In genomic region chr7:79738913-79739312, GRCm38 (mm10) we compare ENCODE assay signal across 11 mouse cellular contexts. TPM values are rescaled to one million over a fixed set of nuclear protein-coding genes. Genes with fewer than 3 reads are reported as not detected.
"Had no signal": no experiment of that assay in that cellular context is flagged by ENCODE, and none has a peak within 500 bp of the region (broad histone marks: within the 10 kb centered on the region; RNA-seq: fewer than 3 reads in every experiment).

No protein-coding gene starts in this region.

- DNase-seq: lung, adult 2 months; lung, postnatal 10 days; lung, postnatal 4 days; midbrain, embryonic 14.5 days; right cerebral cortex, postnatal 25 days; right cerebral cortex, postnatal 4 days; thymus, adult 2 months; thymus, postnatal 25 days; thymus, postnatal 4 days had no signal

RNA-seq across cellular contexts. Expression of gene Wdr93, which starts 4.0 kb away (rescaled TPM):
- total RNA-seq: megakaryocyte, adult 5-6 weeks; megakaryocyte-erythroid progenitor cell, adult 5-6 weeks had no signal

RNA-seq across cellular contexts. Expression of gene Plin1, which starts 6.2 kb away (rescaled TPM):
- total RNA-seq: megakaryocyte, adult 5-6 weeks; megakaryocyte-erythroid progenitor cell, adult 5-6 weeks had no signal

RNA-seq across cellular contexts. Expression of gene Mesp1, which starts 54.7 kb away (rescaled TPM):
- total RNA-seq: megakaryocyte, adult 5-6 weeks; megakaryocyte-erythroid progenitor cell, adult 5-6 weeks had no signal
